Mouse (Mus musculus): ENCODE measurements around the gene Ppm1l. TPM values are rescaled to one million over a fixed set of nuclear protein-coding genes. Genes with fewer than 3 reads are reported as not detected.
"Not testable (repeated sequence)": the region's sequence is repeated elsewhere in the genome, so short reads cannot be mapped to it uniquely, and the experiment has no call there.

Ppm1l gene
- total RNA-seq, 2 experiments from 2014 or later: 49.7 to 54.0 TPM

DNA sequence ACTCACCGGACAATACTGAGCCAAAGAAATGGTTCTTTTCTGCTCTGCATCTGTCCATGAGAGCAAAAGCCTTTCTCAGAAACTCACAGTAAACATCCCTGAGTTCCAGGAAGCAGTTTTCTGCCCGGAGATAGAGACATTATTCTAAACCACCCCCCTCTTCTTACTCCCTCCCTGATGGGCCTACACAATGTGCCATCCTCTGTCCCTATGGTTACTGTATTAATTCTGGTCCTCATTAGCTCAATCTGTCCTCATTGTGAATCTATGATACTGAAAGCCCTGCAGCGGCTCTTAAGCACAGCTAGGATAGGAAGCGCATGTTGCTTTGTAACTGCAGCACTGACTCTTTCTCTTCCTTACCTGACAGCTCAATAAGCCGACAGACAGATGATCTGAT, 228.4 kb downstream of the Ppm1l start:
- no peak for DNase-seq

DNA sequence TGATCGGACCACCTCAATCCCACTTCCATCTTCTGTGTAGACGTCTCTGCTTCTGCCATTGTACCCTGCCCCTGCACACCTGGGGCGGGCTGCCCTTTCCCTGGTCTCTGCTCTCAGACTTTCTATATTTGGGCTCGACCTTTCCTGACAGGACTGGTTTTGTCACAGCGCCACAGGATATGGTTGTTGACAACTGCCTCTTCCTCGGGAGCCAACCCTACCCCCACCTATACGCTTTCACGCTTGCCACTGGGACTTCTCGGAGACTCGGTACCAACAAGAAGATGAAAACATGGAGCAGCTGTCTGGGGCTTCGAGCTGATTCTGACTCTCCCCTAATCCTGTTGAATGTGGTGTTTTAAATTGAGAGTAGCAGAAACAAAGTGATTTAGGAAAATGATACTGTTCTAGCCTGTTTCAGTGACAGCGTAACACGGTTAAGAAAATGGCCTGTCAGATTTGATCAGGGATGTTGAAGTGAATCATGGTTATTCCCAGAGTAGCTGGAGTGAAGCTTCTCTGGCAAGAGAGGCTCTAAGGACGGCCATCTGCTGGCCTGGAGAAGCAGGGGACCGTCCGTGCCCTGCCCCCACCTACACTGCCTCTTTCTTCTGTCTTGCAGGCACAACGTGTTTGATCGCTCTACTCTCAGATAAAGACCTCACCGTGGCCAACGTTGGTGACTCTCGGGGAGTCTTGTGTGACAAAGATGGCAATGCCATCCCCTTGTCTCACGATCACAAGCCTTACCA, 232.2 kb downstream of the Ppm1l start:
- DNase-seq: no peak

DNA sequence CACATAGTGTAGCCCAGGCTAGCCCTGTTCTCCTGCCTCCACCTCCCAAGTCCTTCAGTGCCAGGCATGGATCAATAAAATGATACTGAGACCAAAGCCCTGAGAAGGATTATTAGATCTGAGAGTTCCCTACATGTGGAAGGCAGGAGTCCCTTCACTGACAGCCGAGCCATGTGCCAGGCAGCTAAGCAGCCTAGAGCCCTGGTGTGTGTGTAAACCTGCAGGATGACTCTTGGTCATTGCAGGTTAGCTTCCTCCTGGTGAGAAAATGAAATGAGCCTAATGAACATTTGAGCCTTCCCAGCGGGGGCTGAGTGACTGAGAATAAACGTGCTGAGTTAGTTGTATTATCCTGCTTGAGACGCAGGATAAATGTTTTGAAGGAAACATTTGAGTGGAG, 232.9 kb downstream of the Ppm1l start:
- DNase-seq: no peak

DNA sequence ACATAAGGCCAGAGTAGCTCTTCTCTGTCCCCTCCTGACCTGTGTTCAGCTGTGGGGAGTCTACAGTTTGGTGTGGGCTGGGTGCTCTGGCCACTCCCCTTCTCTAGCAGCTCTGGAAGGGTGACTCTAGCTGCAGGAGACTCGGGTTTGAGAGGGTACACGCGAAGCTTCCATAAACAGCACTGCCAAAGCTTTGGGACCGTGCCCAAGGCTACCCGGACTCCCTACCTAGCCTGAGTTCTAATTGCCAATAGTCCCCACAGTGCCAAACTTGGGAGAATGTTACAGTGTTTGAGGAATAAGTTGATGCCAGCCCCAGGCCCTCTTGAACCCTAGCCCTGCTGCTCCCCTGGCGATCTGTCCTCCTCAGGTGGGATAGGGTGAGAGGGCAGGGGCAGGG, 238.8 kb downstream of the Ppm1l start:
- DNase-seq: no peak

DNA sequence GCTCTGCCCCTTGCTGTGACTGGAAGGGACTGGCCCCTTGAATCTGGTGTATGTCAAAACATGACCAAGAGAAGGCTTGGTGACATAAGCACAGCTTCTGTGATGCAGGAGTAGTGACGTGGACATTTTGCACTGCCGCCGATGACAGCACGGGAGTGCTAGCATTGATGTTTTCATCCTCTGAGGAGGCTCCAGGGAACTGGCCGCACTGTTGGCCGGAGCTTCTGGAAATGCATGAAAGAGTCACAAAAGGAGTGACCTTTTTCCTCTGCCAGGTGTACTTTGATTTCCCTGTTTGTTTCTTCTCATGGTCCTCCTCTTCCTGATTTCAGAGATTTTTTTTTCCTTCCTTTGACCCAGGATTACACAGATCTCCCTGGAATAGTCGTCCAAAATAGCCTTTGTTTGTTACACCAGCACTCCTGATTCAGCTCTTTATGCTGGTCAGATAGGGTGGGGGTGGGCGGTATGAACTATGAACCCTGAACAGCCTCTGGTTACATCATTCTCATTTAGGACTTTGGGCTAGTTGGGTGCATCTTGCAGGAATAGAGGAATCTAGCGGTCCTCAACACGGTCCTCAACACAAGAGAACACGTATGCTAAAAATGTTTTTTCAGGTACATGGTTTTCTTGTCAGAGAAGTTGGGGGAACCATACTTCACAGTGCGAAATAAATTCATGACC, 239.6 kb downstream of the Ppm1l start:
- no peak for DNase-seq

DNA sequence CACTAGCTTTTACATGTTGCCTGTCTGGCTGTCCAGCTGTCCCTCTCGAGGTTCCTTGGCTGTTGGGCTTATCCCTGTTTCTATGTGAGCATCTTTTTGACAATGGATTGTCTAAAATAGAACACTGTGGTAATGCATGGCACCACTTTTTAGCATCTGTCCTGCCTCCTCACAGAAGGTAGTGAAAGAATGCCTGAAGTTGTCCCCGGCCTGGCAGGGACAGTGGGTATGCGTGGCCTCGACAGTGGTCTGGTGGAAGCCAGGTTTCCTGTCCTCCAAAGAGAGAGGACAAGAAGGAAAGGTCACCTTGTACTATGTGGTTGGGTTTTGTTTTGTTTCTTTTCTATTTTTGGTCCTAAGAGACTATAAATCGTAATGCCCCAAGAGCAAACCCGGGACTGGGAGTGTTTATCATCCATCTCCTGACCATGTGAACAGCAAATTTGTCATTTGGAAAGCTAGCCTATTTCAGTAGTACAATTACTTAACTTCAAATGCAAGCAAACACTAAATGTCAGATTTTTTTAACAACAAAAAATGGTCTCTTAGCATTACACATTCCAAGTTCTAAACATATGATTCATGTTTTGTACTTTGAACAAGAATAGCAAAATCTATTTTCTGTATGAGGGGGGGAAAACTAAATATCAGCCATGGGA, 242.8 kb downstream of the Ppm1l start:
- no peak for DNase-seq

DNA sequence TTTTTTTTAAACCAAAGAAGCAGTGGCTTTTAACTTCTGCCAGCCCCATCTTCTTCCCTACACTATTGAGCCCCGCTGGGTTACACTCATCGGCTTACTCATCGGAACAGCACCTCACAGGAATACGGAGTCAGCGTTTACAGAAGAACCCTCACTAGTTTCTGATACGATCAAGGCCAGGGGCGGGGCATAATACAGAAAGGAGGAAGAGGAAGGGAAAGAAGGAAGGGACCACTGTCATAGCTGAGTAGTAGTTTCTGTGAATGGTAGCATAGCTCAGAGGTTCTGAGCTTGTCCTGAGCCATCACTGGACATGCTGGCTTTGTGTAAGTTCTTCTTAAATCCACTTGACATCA, 243.3 kb downstream of the Ppm1l start:
- no peak for DNase-seq

DNA sequence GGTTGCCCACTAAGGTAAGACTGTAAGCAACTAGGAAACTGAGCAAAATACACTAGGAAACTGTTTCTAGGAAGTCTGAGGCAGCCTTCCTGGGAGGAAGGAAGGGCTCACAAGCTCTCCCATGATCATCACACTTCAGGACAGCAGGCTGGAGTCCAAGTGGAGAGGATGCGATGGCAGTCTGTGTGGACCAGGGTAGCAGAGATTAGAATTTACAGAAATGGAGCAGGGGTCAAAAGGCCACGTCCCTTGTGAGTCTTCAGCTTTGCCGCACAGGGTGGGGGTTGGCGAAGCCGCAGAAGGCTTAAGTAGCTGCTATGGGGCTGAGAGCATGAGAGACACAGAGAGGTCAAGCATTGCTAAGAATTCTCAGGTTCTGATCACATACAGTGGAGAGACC, 245.0 kb downstream of the Ppm1l start:
- no peak for DNase-seq

DNA sequence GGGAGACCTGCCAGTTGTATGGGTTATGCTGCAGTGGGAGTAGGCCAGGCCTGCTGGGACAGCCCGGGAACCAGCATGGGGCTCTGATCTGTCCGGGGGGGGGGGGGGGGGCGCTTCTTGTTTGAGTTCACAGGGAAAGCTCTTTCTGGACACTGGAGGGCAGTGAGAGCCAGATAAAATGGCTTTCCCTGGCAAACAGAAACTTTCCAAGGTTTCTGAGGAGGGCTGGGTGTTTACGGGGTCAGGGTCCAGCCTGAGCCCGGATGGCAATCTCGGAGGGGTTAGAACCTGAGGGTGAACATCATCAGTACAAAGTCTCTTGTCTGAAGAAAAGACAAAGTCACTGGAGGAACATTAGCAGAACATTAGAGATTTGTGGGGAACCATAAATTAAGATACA, 246.7 kb downstream of the Ppm1l start:
- DNase-seq: no peak

DNA sequence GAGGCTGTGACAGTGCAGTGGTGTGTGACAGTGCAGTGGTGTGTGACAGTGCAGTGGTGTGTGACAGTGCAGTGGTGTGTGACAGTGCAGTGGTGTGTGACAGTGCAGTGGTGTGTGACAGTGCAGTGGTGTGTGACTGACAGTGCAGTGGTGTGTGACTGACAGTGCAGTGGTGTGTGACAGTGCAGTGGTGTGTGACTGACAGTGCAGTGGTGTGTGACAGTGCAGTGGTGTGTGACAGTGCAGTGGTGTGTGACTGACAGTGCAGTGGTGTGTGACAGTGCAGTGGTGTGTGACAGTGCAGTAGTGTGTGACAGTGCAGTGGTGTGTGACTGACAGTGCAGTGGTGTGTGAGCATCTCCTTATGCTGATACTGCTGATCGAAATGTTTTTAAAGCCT, 248.9 kb downstream of the Ppm1l start:
- DNase-seq: not testable (repeated sequence)

DNA sequence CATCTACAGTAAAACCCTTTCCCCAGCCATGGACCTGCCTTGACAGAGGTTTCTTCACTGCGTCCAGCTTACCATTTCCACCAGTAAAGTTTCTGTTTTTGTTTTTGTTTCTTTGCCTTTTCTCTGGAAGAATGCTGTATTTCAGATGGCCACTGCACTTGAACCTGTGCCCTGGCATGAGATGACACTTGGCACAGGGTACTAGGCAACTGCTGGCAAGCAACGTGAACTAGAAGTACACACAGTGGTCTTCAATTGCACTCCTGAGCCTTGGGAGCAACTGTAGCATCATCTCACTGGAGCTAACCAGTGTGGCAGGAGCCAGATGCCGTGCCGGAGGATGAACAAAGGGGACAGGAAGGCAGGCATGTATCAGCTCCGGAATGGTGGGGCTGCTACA, 255.9 kb downstream of the Ppm1l start:
- DNase-seq: no peak

DNA sequence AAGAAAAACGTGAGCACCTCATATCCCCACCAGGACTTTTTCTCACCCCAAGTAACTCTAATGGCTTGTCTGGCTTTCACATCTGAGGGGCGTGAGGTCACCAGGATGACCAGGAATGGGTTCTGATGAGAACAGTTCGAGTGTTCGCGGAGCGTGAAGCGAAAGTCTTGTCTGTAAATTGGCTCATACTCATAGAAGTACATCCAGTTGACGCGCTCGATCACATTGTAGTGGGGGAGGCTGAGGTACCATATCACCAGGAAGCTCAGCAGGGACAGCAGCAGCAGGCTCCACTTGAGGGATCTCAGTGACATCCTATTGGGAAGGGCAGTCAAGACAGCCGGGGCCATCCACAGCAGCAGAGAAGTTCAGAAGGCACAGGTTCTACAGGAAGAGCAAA, 258.9 kb downstream of the Ppm1l start:
- no peak for DNase-seq

DNA sequence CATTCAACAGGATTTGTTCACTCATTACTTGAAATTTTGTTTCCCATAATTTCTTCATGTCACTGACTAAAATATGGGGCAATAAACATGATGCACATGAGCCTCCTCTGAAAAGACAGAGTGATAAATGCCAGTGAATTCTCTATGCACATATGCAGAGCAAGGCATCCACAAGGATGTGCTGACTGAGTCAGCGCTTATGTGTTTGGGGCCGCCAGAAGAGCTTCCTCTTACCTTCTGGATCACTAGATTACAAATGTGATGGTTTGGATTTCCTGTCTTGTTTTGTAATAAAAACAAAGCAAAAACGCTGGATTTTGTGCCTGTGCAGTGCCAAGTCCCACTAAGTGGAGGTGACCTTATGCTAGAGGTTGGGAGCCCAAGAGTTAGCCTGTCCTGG, 260.1 kb downstream of the Ppm1l start:
- DNase-seq: no peak

DNA sequence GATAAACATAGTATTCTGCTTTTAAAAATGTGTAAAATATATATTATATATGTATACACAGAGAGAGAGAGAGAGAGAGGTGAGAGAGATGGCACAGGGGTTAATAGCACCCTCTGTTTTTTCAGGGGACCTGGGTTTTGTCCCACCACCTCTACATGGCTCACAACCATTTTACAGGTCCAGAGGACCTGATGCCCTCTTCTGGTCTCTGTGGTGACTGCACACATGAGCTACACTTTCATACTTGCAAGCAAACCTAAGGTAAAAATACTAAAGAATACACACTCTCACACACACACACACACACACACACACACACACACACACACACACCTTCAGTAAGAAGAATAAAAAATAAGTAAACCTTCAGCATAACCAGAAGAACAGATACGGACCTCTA, 262.1 kb downstream of the Ppm1l start:
- no peak for DNase-seq

DNA sequence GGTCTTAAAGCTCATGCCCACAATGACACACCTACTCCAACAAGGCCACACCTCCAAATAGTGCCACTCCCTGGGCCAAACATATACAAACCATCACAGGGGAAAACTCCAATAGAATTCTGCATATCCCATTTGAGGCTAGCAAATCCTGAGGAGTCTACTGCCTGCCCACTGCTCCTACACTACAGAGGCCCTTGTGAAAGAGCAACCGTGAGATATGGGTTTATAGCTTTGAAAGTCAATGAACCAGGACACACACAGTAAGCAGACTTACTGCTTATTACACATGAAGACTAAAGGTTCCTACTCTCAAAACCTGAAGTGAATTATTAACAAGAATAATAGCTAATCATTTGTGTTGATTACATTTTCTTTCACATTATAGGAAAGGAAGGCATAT, 267.1 kb downstream of the Ppm1l start:
- no peak for DNase-seq

DNA sequence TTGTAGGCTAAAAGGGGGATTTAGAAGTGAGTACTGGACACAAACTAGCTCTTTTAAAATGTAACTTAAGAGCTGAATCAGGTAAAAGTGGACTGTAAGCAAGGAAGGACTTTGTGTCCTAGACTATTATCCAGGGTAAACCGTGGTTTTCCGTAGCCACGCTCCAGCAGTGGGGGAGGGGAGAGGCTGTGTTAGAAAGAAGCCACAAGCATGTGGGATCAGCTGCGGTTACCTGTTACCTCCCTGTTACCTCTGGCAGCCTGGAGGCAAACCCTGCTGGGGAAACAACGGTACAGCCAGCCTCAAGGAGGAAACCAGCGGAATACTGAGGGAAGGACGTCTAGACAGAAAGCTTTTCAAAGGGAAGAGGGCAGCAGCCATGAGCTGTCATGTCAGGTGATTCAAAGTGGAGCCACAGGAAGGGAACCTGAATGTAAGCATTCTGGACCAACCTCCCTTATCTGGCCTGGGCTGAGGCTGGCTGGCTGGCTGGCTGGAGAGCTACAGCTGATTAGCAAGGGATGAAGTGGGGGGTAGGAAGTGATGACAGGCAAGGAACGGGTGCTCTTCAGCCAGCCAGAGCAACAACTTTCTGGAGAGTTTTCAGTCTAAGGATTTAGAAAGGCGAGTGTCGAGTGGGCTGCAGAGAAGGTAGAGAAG, 271.6 kb downstream of the Ppm1l start:
- DNase-seq: no peak

DNA sequence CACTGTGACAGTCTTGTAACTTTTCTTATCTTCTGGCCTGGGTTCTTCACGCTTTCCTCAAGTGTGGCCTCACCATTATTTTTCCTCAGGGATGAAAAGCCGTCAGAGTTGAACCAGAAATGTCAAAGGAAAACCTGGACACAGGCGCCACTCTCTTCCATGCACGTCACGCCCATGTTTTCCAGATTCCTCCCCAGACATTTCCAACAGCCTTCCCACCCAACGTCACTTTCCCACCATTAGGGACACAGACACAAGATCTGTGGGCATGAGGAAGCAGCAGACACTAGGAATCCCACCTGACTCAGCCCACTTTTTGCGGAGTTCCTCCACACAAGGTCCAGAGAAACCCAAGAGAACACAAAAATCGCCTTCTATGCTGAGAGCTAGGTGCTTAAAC, 276.8 kb downstream of the Ppm1l start:
- no peak for DNase-seq

DNA sequence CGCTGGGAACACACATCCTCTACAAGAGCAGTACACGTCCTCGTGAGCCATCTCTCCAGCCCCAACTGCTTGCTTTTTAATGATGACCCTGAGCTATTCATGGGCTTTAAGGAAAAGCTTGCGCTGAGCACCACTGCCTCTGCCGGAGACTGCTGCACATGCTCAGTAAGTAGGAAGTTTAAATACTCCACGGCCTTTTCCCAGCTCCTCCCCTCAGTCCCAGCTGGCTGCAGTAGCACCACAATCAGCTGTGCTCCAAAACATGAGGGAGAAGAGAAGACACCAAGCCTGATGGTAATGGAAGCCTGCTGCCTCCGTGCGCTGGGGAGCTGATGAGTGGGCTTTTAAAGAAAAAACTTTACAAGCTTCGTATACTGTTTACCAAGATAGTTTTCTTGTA, 277.4 kb downstream of the Ppm1l start:
- no peak for DNase-seq

DNA sequence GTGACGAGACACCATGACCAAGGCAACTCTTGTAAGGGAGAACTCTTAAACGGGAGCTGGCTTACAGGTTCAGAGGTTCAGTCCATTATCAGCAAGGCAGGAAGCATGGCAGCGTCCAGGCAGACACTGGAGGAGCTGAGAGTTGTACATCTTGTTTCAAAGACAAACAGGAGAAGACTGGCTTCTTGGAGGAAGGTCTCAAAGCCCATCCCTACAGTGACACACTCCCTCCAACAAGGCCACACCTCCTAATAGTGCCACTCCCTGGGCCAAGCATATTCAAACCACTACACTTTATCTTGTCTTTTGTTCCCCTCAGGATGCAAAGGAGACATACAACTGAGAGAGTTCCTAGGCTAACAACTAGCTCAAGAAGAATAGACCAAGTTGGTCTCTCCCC, 279.5 kb downstream of the Ppm1l start:
- no peak for DNase-seq

DNA sequence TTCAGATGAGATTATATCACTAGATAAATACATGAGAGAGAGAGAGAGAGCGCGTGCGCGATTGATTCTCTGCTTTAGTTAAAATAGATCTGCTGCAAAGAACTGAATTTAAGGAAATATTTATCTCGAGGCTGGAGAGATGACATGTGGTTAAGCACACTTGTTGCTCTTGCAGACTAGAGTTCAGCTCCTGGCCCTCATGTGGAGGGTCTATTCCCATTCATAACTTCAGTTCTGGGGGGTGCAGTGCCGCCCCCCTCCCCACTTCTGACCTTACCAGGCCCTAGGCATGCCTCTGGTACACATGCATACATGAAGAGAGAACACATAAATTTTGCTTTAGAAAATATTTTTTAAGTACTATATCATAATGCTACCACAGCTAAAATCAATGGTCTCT, 280.6 kb downstream of the Ppm1l start:
- no peak for DNase-seq

DNA sequence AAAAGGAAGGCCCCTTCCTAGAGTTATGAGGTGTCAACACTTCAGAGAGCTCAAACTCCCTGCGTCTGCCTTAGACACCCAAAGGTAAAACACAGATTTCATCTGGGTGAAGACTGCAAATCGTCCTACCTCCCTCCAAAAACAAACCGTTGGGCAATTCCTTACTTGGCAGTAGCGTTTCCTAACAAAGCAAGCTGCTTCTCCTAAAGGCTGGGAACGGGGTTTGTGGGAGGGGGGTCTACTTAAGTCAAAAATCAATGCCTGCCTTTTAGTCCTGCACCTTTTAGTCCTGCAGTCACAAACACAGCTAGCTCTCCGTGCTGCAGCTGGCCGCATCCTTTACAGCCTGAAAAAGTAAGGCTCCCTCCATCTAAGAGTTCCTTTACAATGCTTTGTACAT, 281.2 kb downstream of the Ppm1l start:
- no peak for DNase-seq

DNA sequence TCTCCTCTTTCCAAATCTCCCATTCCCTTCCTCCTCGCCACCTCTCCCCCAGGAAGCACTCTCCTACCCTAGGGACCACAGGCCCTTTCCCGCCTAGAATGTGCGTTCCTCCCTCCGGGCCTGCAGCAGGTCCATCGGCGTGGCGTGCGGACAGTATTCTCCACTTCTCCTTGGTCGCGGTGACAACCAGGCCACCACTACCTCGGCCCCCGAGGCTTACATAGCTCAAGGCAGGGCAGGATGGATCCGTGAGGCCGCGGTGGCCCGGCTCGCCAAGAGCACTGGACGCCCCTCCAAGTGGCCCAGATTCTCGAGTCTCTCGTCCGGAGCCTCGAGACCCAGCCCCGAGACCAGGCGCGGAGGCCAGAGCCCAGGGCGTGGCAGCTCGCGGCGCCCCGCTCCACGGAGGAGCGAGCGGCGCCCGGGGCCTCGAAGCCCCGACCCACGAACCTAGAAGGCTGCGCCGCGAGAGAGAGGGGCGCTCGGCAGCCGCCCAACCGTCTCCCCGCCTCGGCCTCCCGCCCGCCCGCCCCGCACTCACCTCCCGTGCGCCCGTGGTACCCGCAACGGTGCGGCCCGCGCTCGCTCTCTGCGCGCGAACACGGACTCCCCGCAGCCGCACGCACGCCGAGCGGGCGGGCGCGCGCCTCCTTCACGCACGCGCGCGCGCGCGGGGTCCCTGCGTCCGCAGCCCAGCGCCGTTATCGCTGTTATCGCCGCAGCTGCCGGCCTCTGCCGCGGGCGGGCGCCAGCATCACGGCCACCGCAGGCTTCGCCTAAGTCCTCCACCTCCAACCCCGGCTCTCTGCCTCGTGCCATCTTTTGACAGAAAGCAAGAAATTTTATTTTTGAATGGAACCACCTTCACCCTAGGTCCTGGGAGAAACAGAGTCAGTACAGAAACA, 281.9 kb downstream of the Ppm1l start, which contains the start of gene B3galnt1:
B3galnt1 (minus strand) TSS at position 700 of the 905 bp plus-strand sequence.
- peak; percentile 60 to 63 for DNase-seq

All from layer of hippocampus, postnatal 36 days (tissue).